Mouse (Mus musculus): ENCODE results near the gene Per1. TPM values are rescaled to one million over a fixed set of nuclear protein-coding genes. Genes with fewer than 3 reads are reported as not detected.

Gene Per1
- polyA plus RNA-seq, 1 experiment from 2014 or later: 30.0 TPM

- Histone ChIP-seq H3K27ac (ENCODE audit: low read length) (peak overlapping the region; percentile 85), H3K4me1 (ENCODE audit: insufficient read depth, low read depth, low read length) (peaks cover 14% of the 10 kb centered on the region; the same call in 1 of the 2 replicates), H3K27me3 (replicated peaks; ENCODE audit: insufficient read depth, low read length) (no peaks in the 10 kb centered on the region), H3K36me3 (ENCODE audit: insufficient read depth, low read length) (no peaks in the 10 kb centered on the region), H3K9ac (replicated peaks; ENCODE audit: low read depth) (peak overlapping the region; percentile 60), H3K4me3 (ENCODE audit: low read depth, low read length) (peak overlapping the region; percentile 73), H3K9me3 (ENCODE audit: low read length) (no peaks in the 10 kb centered on the region), H3K4me2 (replicated peaks; ENCODE audit: low read depth, low read length) (peak overlapping the region; percentile 83)
- WGBS: under 1% methylated on average over 31 of the region's 31 CpGs
- TF ChIP-seq EP300 (IDR thresholded peaks at IDR 0.05) (peak; percentile 52; the same call in 1 of the 2 replicates), CTCF (IDR thresholded peaks at IDR 0.05) (no peak)
- ATAC-seq: peak; percentile 29
- DNase-seq (ENCODE audit: low spot score): peak; percentile 76
Measured at GRCm38 (mm10) chr11:69063413-69064201, 31.4 kb upstream of the Per1 start.

DNA sequence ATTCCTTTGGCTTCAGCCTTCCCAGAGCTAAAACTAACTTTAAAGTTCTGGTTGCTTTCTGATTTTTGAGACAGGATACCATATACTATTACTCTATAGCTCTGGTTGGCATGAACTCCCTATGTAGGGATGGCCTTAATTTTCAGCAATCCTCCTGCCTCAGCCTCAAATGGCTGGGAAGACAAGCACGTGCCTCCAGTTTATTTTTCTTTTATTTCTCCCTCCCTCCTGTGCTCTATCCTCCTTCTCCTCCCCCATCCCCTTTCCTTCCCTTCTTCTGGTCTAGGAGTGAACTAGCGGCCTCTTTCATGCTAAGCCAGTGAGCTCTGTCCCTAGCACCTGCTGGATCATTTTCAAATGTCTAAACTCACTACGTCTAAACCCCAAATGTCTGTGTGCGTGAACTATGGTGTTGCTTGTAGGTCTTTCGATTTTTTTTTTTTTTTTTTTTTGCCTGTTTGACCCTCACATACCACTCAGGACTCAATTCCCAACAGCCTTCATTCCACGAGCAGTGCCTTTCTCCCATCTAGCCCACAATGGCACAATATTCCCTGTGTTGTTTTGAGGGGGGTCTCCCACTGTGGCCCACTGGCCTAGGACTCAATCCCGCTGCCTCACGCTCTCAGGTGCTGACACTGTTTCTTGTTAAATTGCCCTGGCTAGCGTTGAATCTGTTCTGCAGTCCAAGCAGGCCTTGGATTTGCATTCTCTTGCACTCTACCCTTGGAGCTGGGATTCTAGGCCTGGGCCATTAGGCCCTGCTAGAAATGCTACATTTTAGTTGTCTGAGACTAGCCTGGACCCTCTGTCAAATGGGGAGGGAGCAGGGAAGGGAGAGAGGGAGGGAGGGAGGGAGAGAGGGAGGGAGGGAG, 30.5 kb upstream of the Per1 start:
- Histone ChIP-seq H3K27ac (ENCODE audit: low read length) (no peak overlapping the region), H3K4me3 (ENCODE audit: low read depth, low read length) (peak overlapping the region; percentile 73), H3K9ac (replicated peaks; ENCODE audit: low read depth) (peak overlapping the region; percentile 60), H3K4me1 (ENCODE audit: insufficient read depth, low read depth, low read length) (peaks cover 14% of the 10 kb centered on the region; the same call in 1 of the 2 replicates), H3K4me2 (replicated peaks; ENCODE audit: low read depth, low read length) (peak overlapping the region; percentile 83), H3K9me3 (ENCODE audit: low read length) (no peaks in the 10 kb centered on the region), H3K36me3 (ENCODE audit: insufficient read depth, low read length) (no peaks in the 10 kb centered on the region), H3K27me3 (replicated peaks; ENCODE audit: insufficient read depth, low read length) (no peaks in the 10 kb centered on the region)
- 52% methylated on average over 9 of the region's 9 CpGs for WGBS
- no peak for TF ChIP-seq EP300 (IDR thresholded peaks at IDR 0.05)
- no peak for TF ChIP-seq CTCF (IDR thresholded peaks at IDR 0.05)
- no peak for ATAC-seq
- DNase-seq (ENCODE audit: low spot score): no peak

GRCm38 (mm10) chr11:69065394-69065925, 29.6 kb upstream of the Per1 start:
- TF ChIP-seq EP300 (IDR thresholded peaks at IDR 0.05): no peak
- no peak for TF ChIP-seq CTCF (IDR thresholded peaks at IDR 0.05)
- peaks cover 18% of the 10 kb centered on the region for H3K4me1 ChIP-seq (ENCODE audit: insufficient read depth, low read depth, low read length)
- no peak for ATAC-seq
- no peaks in the 10 kb centered on the region for H3K9me3 ChIP-seq (ENCODE audit: low read length)
- no peak for DNase-seq (ENCODE audit: low spot score)
- H3K27me3 ChIP-seq (replicated peaks; ENCODE audit: insufficient read depth, low read length): no peaks in the 10 kb centered on the region
- no peak overlapping the region for H3K27ac ChIP-seq (ENCODE audit: low read length)
- 52% methylated on average over 3 of the region's 3 CpGs for WGBS
- peak overlapping the region; percentile 53; the same call in 1 of the 2 replicates for H3K4me2 ChIP-seq (replicated peaks; ENCODE audit: low read depth, low read length)
- H3K4me3 ChIP-seq (ENCODE audit: low read depth, low read length): no peak overlapping the region
- H3K9ac ChIP-seq (replicated peaks; ENCODE audit: low read depth): no peak overlapping the region
- H3K36me3 ChIP-seq (ENCODE audit: insufficient read depth, low read length): no peaks in the 10 kb centered on the region

DNA sequence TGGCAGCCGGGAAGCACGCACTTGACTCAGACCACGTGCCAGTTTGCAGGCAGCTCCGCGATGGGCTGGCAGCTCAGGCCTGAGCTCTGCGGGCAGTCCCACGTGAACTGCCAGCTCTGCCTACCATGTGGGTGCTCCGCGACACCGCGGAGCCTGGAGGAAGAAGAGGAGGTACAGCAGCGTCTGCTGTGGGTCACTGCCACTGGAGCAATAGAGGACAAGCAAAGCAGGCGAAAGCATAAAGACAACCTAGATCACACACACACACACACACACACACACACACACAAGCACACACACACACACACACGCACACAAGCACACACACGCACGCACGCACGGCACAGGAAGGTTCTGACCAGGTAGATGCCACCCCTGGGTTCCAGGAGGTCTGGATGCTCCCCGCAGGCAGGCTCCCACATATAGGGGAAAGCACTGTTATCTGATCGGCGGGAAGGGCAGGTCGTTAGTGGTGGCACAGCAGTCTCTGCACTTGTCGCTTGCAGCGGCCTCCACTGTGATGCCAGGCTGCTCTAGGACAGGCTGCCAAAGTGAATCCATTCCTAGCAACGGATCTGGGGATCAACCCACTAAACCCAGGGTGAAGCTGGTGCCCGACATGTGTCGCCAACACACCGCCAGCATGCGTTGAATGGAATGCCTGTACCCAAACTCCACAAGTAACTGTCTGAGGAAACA, 28.7 kb upstream of the Per1 start:
- H3K4me3 ChIP-seq (ENCODE audit: low read depth, low read length): no peak overlapping the region
- peak overlapping the region; percentile 53 for H3K4me2 ChIP-seq (replicated peaks; ENCODE audit: low read depth, low read length)
- no peak overlapping the region for H3K27ac ChIP-seq (ENCODE audit: low read length)
- H3K36me3 ChIP-seq (ENCODE audit: insufficient read depth, low read length): no peaks in the 10 kb centered on the region
- H3K27me3 ChIP-seq (replicated peaks; ENCODE audit: insufficient read depth, low read length): no peaks in the 10 kb centered on the region
- no peak overlapping the region for H3K9ac ChIP-seq (replicated peaks; ENCODE audit: low read depth)
- H3K4me1 ChIP-seq (ENCODE audit: insufficient read depth, low read depth, low read length): peaks cover 17% of the 10 kb centered on the region
- 4% methylated on average over 26 of the region's 29 CpGs for WGBS
- H3K9me3 ChIP-seq (ENCODE audit: low read length): no peaks in the 10 kb centered on the region
- ATAC-seq (no peak), DNase-seq (ENCODE audit: low spot score) (peak; percentile 58)
- TF ChIP-seq CTCF (IDR thresholded peaks at IDR 0.05) (no peak), EP300 (IDR thresholded peaks at IDR 0.05) (no peak)

DNA sequence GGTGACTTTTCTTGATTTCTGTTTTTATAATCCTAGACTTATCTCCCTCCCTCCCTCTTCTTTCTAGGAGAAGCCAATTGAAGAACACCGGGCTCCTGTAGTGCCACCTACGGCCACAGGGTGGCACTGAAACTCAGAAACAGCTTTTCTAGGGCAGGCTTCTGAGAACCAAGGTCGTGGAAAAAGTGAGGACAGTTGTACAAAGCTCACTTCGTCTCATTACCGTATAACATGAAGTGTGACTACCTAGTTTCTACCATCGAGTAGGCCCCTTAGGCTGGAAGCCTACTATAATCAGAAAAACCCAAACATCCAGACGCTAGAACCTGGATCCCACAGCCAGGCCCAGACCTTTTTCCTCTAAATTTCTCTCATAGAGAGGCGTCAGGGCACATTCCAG, 28.1 kb upstream of the Per1 start:
- Histone ChIP-seq H3K27ac (ENCODE audit: low read length) (peak overlapping the region; percentile 51; the same call in 1 of the 2 replicates), H3K9ac (replicated peaks; ENCODE audit: low read depth) (no peak overlapping the region), H3K4me1 (ENCODE audit: insufficient read depth, low read depth, low read length) (peaks cover 17% of the 10 kb centered on the region), H3K4me2 (replicated peaks; ENCODE audit: low read depth, low read length) (peak overlapping the region; percentile 53), H3K9me3 (ENCODE audit: low read length) (no peaks in the 10 kb centered on the region), H3K36me3 (ENCODE audit: insufficient read depth, low read length) (no peaks in the 10 kb centered on the region), H3K4me3 (ENCODE audit: low read depth, low read length) (no peak overlapping the region), H3K27me3 (replicated peaks; ENCODE audit: insufficient read depth, low read length) (no peaks in the 10 kb centered on the region)
- TF ChIP-seq CTCF (IDR thresholded peaks at IDR 0.05): peak; percentile 89
- 0 out of 2 replicates have a peak, but pooled peaks have one; percentile 27 for TF ChIP-seq EP300 (IDR thresholded peaks at IDR 0.05)
- ATAC-seq (peak; percentile 19), DNase-seq (ENCODE audit: low spot score) (peak; percentile 96)
- WGBS: 7% methylated on average over 8 of the region's 8 CpGs
